Mouse (Mus musculus): ENCODE results near the gene Lrp1.

DNA sequence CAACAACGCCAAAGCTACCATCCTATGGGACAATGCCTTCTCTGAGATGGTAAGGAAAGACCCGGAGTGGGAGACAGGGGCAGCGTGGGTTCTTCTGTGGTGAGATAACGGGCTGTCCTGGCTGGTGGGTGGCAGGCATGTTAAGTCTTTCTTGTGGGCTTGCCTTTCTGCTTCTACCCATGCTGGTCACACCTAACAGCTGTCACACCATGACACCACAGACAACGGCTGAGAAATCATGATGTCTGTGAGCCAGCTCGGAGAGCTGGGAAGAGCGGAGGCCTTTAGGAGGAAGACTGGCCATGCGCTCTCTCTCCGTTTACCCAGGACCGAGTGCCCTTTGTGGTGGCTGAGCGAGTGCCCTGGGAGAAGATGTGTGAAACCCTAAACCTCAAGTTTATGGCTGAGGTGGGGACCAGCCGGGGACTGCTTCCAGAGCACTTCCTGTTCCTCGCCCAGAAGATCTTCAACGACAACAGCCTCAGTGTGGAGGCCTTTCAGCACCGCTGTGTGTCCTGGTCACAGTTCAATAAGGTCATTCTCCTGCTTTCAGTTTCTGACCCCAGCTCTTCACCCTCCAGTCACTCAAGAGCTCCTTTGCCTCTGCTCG is 34.1 kb upstream of the Lrp1 start:
- no peak for TF ChIP-seq GATA1 (IDR thresholded peaks at IDR 0.05; ENCODE audit: low read length)
- no peak for TF ChIP-seq TAL1 (IDR thresholded peaks at IDR 0.05; ENCODE audit: low read length)
